Mouse (Mus musculus) olfactory bulb, adult 2 months (tissue): ENCODE measurements around the gene 5430419D17Rik.

Experiments used
- CTCF ChIP-seq: fragments of 200-500 bp; IDR thresholded peaks from 2 replicates; pipeline ENCODE4 v1.5.1; 2012; ENCODE audit warnings: low read depth, mild to moderate bottlenecking, low read length, moderate library complexity; ENCODE audit not compliant: insufficient read depth
- POLR2A ChIP-seq: fragments of 200-500 bp; IDR thresholded peaks from 2 replicates; pipeline ENCODE4 v1.6.1; 2012; ENCODE audit warnings: mild to moderate bottlenecking, low read depth, low read length, moderate library complexity; ENCODE audit not compliant: insufficient read depth

GRCm38 (mm10) chr7:131174121-131174520 is at the start of gene 5430419D17Rik:
- no peak for TF ChIP-seq CTCF
- no peak for TF ChIP-seq POLR2A
